Mouse (Mus musculus) intestine, embryonic 16.5 days (tissue): ENCODE measurements around the gene Slc11a2. TPM values are rescaled to one million over a fixed set of nuclear protein-coding genes. Genes with fewer than 3 reads are reported as not detected.

ENCODE experiments used
- ATAC-seq: fragments of 200-750 bp; cut with Nextera tagmentation; 2 replicates; pipeline ENCODE4 v1.8.0; 2017; ENCODE audit warnings: moderate TSS enrichment, moderate library complexity
- H3K27ac ChIP-seq: fragments of 300-500 bp; sonication (generic); 2 replicates; pipeline ENCODE4 v1.5.1; 2014; ENCODE audit warnings: mild to moderate bottlenecking, low read length
- H3K27me3 ChIP-seq: fragments of 300-500 bp; sonication (generic); replicated peaks from 2 replicates; pipeline ENCODE4 v1.6.1; 2014; ENCODE audit warnings: low read length, control low read depth, mixed read lengths; ENCODE audit not compliant: control insufficient read depth, insufficient read depth
- H3K36me3 ChIP-seq: fragments of 300-500 bp; sonication (generic); 2 replicates; pipeline ENCODE4 v1.6.1; 2014; ENCODE audit warnings: low read length, control low read depth; ENCODE audit not compliant: control insufficient read depth, insufficient read depth
- H3K4me1 ChIP-seq: fragments of 300-500 bp; sonication (generic); 2 replicates; pipeline ENCODE4 v1.6.1; 2014; ENCODE audit warnings: low read length, control low read depth, mixed read lengths; ENCODE audit not compliant: control insufficient read depth, insufficient read depth
- H3K4me2 ChIP-seq: fragments of 300-500 bp; sonication (generic); 2 replicates; pipeline ENCODE4 v1.6.1; 2014; ENCODE audit warnings: low read depth, low read length, control low read depth
- H3K4me3 ChIP-seq: fragments of 300-500 bp; sonication (generic); 2 replicates; pipeline ENCODE4 v1.5.1; 2014; ENCODE audit warnings: mild to moderate bottlenecking, low read length
- H3K9ac ChIP-seq: fragments of 300-500 bp; sonication (generic); 2 replicates; pipeline ENCODE4 v1.6.1; 2014; ENCODE audit warnings: low read depth, low read length
- H3K9me3 ChIP-seq: fragments of 300-500 bp; sonication (generic); 2 replicates; pipeline ENCODE4 v1.6.1; 2016; ENCODE audit warnings: low read length, control low read depth; ENCODE audit not compliant: control insufficient read depth
- WGBS: fragments of 180-500 bp; shearing (Covaris S2); extraction: QIAGEN DNeasy Blood & Tissue Kit; methylation state at CpG from one replicate; pipeline ENCODE4 v1.1.7; 2014; 5-methylcytosine and 5-hydroxymethylcytosine counted together
- polyA plus RNA-seq: library from polyadenylated mRNA; unstranded; fragments of >200 nt; fragmentation: Nextera tagmentation; extraction: Ambion mirVana; gene quantifications from 2 replicates; pipeline ENCODE4 v1.2.1, GENCODE M21; 2015

The Slc11a2 gene
- 40.7 and 47.2 TPM in 2 replicates for polyA plus RNA-seq

DNA sequence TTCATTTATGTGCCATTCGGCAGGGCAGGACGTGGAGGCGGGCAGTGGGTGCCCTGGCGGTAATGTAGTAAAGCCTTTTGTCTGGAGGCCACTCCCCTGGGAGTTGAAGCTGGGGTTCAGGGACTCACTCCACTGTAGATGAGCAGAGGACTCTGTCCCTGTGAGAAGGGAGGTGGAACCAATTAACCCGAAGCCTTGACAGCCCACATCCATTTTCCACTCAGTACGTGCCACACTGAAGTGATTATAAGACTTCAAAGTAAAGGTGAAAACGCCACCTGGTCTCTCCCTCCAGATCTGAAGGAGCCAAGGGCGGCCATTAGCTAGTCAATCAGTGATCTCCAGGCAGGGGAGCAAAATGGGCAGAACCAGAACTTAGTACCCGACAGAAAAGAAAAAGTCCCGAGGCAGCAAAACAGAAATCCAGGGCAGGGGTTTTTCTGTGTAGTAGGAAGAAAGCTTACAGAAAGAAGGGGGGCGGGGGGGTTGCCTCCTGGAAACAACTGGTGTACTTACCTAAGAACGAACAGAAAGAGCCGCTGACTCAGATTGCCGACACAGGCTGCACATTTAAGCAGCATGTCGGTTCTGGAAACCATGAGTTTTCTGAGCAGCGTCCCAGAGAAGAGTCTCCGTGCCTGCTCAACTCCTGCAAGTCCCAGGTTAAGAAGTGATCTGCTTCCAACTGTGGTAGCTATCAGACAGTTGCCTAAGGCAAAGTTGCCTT lies at the start of gene Slc11a2:
TSS of gene Slc11a2 (minus strand) at position 677 of the 727 bp plus-strand sequence.
- no peaks in the 10 kb centered on the region for H3K36me3 ChIP-seq
- H3K4me3 ChIP-seq = peak within 1 kb of the TSS; percentile 93
- H3K4me2 ChIP-seq = peak within 1 kb of the TSS; percentile 95
- WGBS = 24% methylated on average over 17 of the region's 17 CpGs
- H3K4me1 ChIP-seq = peaks cover 34% of the 10 kb centered on the region
- H3K9ac ChIP-seq = peak within 1 kb of the TSS; percentile 68
- peak; percentile 51 for ATAC-seq
- no peaks in the 10 kb centered on the region for H3K9me3 ChIP-seq
- H3K27me3 ChIP-seq = no peaks in the 10 kb centered on the region
- H3K27ac ChIP-seq = peak within 1 kb of the TSS; percentile 89

DNA sequence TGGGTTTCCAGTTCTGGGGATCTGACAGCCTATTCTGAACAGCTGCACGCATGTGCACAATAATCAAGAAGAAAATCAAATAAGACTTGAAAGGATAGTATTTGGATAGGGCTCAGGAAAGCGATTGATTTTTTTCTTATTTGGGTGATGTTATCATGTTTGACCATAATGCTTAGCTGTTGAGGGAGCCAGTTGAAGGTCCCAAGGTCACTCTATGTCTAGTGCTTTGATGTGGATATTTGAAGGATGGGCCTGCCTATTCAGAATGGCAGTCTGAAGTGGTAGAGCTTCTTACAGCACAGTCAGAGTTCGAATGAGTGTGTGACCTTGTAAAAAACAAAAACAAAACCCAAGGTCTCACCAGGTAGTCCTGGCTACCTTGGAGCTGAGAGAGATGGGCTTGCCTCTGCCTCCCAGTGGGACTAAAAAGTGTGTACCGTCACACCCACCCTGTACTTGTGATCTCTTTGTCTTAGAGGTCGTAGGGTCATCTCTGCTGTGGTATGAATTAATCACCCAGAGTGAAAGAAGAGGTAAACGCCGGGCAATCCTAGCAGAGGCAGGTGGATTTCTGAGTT lies 49.1 kb upstream of the Slc11a2 start:
- H3K9me3 ChIP-seq = no peaks in the 10 kb centered on the region
- H3K4me1 ChIP-seq = peaks cover 10% of the 10 kb centered on the region
- no peak overlapping the region for H3K4me3 ChIP-seq
- no peak overlapping the region for H3K9ac ChIP-seq
- H3K27ac ChIP-seq = no peak overlapping the region
- ATAC-seq = no peak
- peaks cover 17% of the 10 kb centered on the region; the same call in 1 of the 2 replicates for H3K36me3 ChIP-seq
- 56% methylated on average over 7 of the region's 7 CpGs for WGBS
- H3K27me3 ChIP-seq = no peaks in the 10 kb centered on the region
- no peak overlapping the region for H3K4me2 ChIP-seq

DNA sequence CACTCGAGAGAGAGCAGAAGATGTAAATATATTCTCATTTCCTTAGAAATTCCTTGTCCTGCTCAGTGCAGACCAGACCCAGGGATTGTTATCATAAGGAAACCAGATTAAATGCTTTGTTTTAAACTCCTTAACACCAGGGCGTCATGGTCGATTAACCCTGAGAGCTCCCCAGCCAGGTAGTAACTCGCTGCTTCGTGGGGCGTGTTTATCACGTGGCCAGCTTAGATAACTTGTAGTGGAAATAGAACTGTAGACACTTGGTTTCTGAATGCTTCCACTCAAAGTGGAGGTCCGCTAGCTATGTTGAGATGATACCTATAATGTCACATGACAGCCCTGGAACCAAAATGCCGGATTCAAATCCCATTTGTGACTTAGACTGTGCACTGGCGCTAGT lies 45.2 kb upstream of the Slc11a2 start:
- Histone ChIP-seq H3K36me3 (no peaks in the 10 kb centered on the region), H3K27ac (no peak overlapping the region), H3K9me3 (no peaks in the 10 kb centered on the region), H3K4me3 (peak overlapping the region; percentile 81), H3K9ac (peak overlapping the region; percentile 92; the same call in 1 of the 2 replicates), H3K4me1 (peaks cover 16% of the 10 kb centered on the region), H3K27me3 (no peaks in the 10 kb centered on the region), H3K4me2 (peak overlapping the region; percentile 85)
- 53% methylated on average over 10 of the region's 10 CpGs for WGBS
- ATAC-seq = no peak

DNA sequence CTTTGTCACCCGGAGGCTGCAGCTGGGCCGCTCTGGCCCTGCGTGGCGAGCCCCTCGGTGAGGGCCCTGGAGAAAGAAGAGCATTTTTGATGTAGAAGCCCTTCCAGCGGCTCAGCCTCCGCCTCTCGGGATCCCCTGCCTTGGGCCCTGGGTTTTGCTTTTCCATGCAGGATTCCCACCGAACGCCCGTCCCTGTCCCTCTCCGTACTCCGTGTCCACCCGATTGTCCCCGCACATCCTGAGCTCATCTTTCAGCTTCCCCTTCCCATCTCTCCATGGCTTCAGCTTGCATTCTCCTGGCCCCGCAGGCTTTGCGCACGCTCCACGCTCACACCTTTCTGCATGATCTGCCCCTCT lies 44.3 kb upstream of the Slc11a2 start:
- WGBS = under 1% methylated on average over 19 of the region's 19 CpGs
- Histone ChIP-seq H3K27me3 (no peaks in the 10 kb centered on the region), H3K36me3 (no peaks in the 10 kb centered on the region), H3K4me1 (peaks cover 16% of the 10 kb centered on the region), H3K9me3 (no peaks in the 10 kb centered on the region), H3K9ac (peak overlapping the region; percentile 92), H3K4me3 (peak overlapping the region; percentile 81), H3K4me2 (peak overlapping the region; percentile 85), H3K27ac (peak overlapping the region; percentile 89)
- ATAC-seq = peak; percentile 47

DNA sequence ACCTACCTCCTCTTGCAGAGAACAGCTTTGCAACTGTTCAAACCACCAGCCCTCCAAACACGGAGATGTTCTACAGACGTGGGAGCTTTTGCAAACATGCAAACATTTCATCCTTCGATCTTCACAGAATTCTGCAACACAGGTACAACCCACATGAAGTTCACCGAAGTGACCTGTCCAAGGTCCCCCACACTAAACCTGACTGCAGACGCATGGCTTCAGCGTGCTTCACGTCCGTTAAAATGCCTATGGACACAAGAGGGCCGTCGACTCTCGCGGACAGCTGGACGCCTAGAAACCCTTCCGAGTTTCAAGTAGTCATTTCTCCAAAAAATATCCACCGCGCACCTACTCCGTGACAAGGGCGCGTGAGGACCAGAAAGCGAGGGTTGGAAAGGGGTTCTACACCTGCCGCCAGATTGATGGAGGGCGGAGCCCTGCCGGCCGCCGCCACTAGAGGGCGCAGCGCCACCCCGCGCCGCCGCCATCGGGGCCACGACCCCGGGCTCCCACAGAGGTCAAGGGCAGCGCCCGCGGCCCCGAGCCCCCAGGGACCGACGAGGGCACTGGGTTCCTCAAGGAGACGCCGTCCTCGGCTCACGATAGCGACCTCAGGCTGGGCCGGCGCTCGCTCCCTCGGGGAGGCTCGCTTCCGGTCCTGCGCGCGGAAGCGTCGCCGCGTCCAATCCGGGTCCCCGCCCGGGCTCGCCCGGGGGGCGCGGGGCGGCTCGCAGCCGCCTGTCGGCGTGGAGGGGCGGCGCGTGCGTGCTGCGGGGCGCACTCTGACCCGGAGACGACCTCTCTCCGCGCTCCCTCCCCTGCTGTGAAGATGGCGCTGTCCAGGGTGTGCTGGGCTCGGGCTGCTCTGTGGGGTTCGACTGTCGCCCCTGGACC lies 43.7 kb upstream of the Slc11a2 start, which contains the start of gene Letmd1:
TSS of gene Letmd1 (plus strand) at position 729 of the 894 bp plus-strand sequence.
- 1% methylated on average over 75 of the region's 84 CpGs for WGBS
- Histone ChIP-seq H3K9me3 (no peaks in the 10 kb centered on the region), H3K4me2 (peak within 1 kb of the TSS; percentile 85), H3K36me3 (no peaks in the 10 kb centered on the region), H3K4me1 (peaks cover 16% of the 10 kb centered on the region), H3K27ac (peak within 1 kb of the TSS; percentile 89), H3K27me3 (no peaks in the 10 kb centered on the region), H3K9ac (peak within 1 kb of the TSS; percentile 92), H3K4me3 (peak within 1 kb of the TSS; percentile 81)
- peak; percentile 93 for ATAC-seq

DNA sequence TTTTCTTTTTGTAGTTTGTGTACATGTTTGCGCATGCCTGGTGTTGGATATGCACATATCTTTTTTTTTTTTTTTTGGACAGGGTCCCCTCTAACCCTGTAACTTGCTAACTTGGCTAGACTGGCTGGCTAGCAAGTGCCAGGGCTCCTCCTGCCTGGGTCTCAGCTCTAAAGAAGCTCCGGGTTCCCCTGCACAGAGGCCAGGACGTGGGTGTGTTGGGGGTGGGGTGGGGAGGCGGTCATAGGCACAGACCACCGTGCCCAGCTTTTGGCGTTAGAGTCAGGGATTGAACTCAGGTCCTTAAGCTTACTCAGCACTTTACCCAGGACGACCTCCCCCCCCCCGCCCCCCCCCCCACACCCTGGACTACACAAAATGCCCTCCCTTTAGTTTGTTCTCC lies 42.9 kb upstream of the Slc11a2 start:
- Histone ChIP-seq H3K27ac (no peak overlapping the region), H3K27me3 (no peaks in the 10 kb centered on the region), H3K4me2 (peak overlapping the region; percentile 85), H3K36me3 (no peaks in the 10 kb centered on the region), H3K4me3 (peak overlapping the region; percentile 81), H3K4me1 (peaks cover 16% of the 10 kb centered on the region), H3K9ac (peak overlapping the region; percentile 92; the same call in 1 of the 2 replicates), H3K9me3 (no peaks in the 10 kb centered on the region)
- 32% methylated on average over 8 of the region's 8 CpGs for WGBS
- ATAC-seq = no peak

DNA sequence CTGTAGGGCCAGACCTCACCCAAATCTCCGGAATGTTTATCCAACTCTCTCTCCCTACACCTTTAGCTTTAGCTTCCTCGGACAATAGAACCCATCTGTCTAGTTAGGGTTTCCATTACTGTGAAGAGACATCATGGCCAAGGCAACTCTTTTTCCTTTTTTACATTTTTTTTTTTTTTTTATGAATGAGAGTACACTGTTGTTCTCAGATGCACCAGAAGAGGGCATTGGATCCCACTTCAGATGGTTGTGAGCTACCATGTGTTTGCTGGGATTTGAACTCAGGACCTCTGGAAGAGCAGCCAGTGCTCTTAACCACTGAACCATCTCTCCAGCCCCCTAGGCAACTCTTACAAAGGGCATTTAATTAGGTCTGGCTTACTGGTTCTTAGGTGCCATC lies 40.6 kb upstream of the Slc11a2 start:
- no peak overlapping the region for H3K4me2 ChIP-seq
- WGBS = 61% methylated on average over 2 of the region's 2 CpGs
- peaks cover 20% of the 10 kb centered on the region for H3K4me1 ChIP-seq
- no peak overlapping the region for H3K4me3 ChIP-seq
- H3K9ac ChIP-seq = no peak overlapping the region
- no peak overlapping the region for H3K27ac ChIP-seq
- no peaks in the 10 kb centered on the region for H3K9me3 ChIP-seq
- no peak for ATAC-seq
- H3K27me3 ChIP-seq = no peaks in the 10 kb centered on the region
- H3K36me3 ChIP-seq = no peaks in the 10 kb centered on the region

DNA sequence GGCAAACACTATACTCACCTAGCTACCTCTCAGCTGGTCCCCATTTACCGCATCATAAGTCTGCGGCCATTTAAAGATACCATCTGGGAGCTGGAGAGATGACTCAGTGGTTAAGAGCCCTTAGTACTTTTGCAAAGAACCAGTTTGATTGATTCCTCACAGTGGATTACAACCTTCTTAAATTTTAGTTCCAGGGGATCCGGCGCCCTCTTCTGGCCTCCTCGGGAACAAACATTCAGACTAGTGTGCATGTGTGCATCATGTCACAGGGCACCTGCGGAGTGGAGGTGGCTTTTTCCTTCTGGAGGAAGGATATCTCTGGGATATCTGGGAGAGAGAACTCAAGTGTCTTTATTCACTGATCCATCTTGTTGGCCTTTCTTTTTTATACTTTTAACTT lies 38.8 kb upstream of the Slc11a2 start:
- no peak for ATAC-seq
- 21% methylated on average over 6 of the region's 6 CpGs for WGBS
- H3K4me1 ChIP-seq = peaks cover 11% of the 10 kb centered on the region; the same call in 1 of the 2 replicates
- no peak overlapping the region for H3K27ac ChIP-seq
- no peak overlapping the region for H3K4me3 ChIP-seq
- no peaks in the 10 kb centered on the region for H3K36me3 ChIP-seq
- no peak overlapping the region for H3K9ac ChIP-seq
- no peaks in the 10 kb centered on the region for H3K27me3 ChIP-seq
- no peaks in the 10 kb centered on the region for H3K9me3 ChIP-seq
- no peak overlapping the region for H3K4me2 ChIP-seq

DNA sequence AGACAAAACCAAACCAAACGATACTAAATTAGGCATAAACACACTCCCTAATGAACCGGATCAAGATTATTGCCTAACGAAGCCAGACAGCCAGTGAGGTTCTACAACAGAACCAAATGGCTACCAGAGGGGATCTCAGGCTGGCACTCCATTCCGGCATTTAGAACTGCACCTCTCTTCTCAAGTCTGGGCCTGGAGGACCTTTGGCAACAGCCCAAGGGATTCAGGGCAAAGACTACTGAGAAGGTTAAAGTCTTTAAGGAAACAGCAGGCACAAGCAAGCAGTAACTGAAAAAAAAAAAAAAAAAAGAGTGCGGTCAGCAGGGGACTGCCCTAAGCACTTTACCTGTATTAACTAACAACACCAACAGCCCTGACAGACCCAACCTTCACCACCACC lies 37.2 kb upstream of the Slc11a2 start:
- 78% methylated on average over 5 of the region's 5 CpGs for WGBS
- ATAC-seq = no peak
- no peaks in the 10 kb centered on the region for H3K27me3 ChIP-seq

More for the DNA sequence above, 37.2 kb upstream of the Slc11a2 start:
- Histone ChIP-seq H3K9me3 (no peaks in the 10 kb centered on the region), H3K27ac (no peak overlapping the region), H3K36me3 (no peaks in the 10 kb centered on the region), H3K9ac (no peak overlapping the region), H3K4me3 (no peak overlapping the region), H3K4me1 (peaks cover 5% of the 10 kb centered on the region; the same call in 1 of the 2 replicates), H3K4me2 (no peak overlapping the region)
